Mouse (Mus musculus) lung, adult 10 weeks (tissue): Measurements from ENCODE around the gene Hdgfl3. TPM values are rescaled to one million over a fixed set of nuclear protein-coding genes. Genes with fewer than 3 reads are reported as not detected.

Experiments
- polyA plus RNA-seq: library from polyadenylated mRNA; stranded (reverse); fragments of 350-450 nt; fragmentation: Illumina TruSeq; extraction: RNeasy Lipid Tissue Mini Kit (QIAGEN cat#74804); gene quantifications from one replicate; pipeline ENCODE4 v1.2.3, GENCODE M21; 2014; ENCODE audit warnings: low read depth, low replicate concordance; ENCODE audit not compliant: insufficient read depth

Hdgfl3 gene
- 4.0 TPM for polyA plus RNA-seq

GRCm38 (mm10) chr7:81934267-81934745 lies at the start of gene Hdgfl3:
Hdgfl3 (minus strand) TSS chr7:81934473.

GRCm38 (mm10) chr7:81858968-81859721 lies 75.1 kb downstream of the Hdgfl3 start, which contains the start of gene Tm6sf1:
Tm6sf1 (plus strand) TSS chr7:81859001.

DNA sequence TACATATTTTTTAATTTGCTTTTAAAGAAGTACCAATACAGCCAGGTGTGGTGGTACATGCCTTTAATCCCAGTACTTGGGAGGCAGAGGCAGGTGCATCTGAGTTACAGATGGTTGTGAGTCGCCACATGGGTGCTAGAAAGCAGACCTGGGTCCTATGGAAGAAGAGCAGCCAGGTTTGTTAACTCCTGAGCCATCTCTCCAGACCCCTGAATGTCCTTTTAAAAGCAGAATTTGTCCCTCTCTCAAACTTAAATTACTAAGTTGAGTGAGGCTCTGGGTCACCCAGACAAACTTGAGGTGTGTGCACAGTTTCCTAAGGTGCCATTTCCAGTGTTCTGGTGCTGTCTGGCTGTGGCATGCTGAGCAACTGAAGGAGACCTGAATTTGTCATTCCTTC lies 78.6 kb downstream of the Hdgfl3 start, which contains the start of gene Gm10160:
TSS of gene Gm10160 (minus strand) at position 101 of the 400 bp plus-strand sequence.

Other genes with a start within 250 kb of the Hdgfl3 start
- gene Homer2, start 226.9 kb downstream of the Hdgfl3 start, polyA plus RNA-seq = 1.6 TPM
- gene Ramac, start 171.5 kb downstream of the Hdgfl3 start, polyA plus RNA-seq = 60.0 TPM
- 30.8 TPM for gene 3110040N11Rik, start 145.0 kb downstream of the Hdgfl3 start, polyA plus RNA-seq
- gene Btbd1, start 105.0 kb downstream of the Hdgfl3 start, polyA plus RNA-seq = 41.1 TPM
- not detected for gene Gm10160, start 78.7 kb downstream of the Hdgfl3 start, polyA plus RNA-seq
- 20.9 TPM for gene Tm6sf1, start 75.5 kb downstream of the Hdgfl3 start, polyA plus RNA-seq
- gene Bnc1, start 57.8 kb upstream of the Hdgfl3 start, polyA plus RNA-seq = 1.3 TPM
- 0.72 TPM for gene Sh3gl3, start 239.4 kb upstream of the Hdgfl3 start, polyA plus RNA-seq